Mouse (Mus musculus) gastrocnemius, adult 8-10 months (tissue): ENCODE data around the gene Hoxb6. TPM values are rescaled to one million over a fixed set of nuclear protein-coding genes. Genes with fewer than 3 reads are reported as not detected.

Source experiments
- DNase-seq, 2 experiments: peaks; one replicate each; pipeline ENCODE4 v3.0.0; 2022; ENCODE audit warnings: low spot score in 2 of 2
- total RNA-seq, 4 experiments: library from RNA; stranded (reverse); gene quantifications; 2 replicates each; pipeline ENCODE4 v1.2.4; 2022

Hoxb6 gene
- under 1 TPM in 3 of 4 experiments, not detected in 1; 0.29 to 0.77 (median 0.31) TPM for total RNA-seq

- no peak for DNase-seq
These were observed at the start of gene Hoxb6 for GRCm38 (mm10) chr11:96291681-96292564. Gene Hoxb6, plus strand, starts transcription at chr11:96292476.

GRCm38 (mm10) chr11:96250901-96251300 lies 41.4 kb upstream of the Hoxb6 start:
- no peak for DNase-seq

GRCm38 (mm10) chr11:96251480-96252031 lies 40.7 kb upstream of the Hoxb6 start:
- DNase-seq, result no peak

GRCm38 (mm10) chr11:96252541-96253120 lies 39.6 kb upstream of the Hoxb6 start:
- no peak for DNase-seq

- no peak for DNase-seq
These were observed 38.1 kb upstream of the Hoxb6 start for GRCm38 (mm10) chr11:96254221-96254620.

GRCm38 (mm10) chr11:96255111-96255995 lies 36.9 kb upstream of the Hoxb6 start:
- DNase-seq, result no peak

- no peak for DNase-seq
These were observed 36.3 kb upstream of the Hoxb6 start for GRCm38 (mm10) chr11:96255996-96256445.

- DNase-seq, result no peak
These were observed 35.1 kb upstream of the Hoxb6 start for GRCm38 (mm10) chr11:96257141-96257540.

- DNase-seq, result no peak
These were observed 33.2 kb upstream of the Hoxb6 start for GRCm38 (mm10) chr11:96259038-96259437.

- no peak for DNase-seq
These were observed 32.8 kb upstream of the Hoxb6 start for GRCm38 (mm10) chr11:96259511-96259910.

- no peak for DNase-seq
These were observed 31.8 kb upstream of the Hoxb6 start for GRCm38 (mm10) chr11:96260310-96260970.

GRCm38 (mm10) chr11:96261323-96261890 lies 30.9 kb upstream of the Hoxb6 start:
- no peak for DNase-seq

GRCm38 (mm10) chr11:96262262-96262830 lies 29.9 kb upstream of the Hoxb6 start:
- DNase-seq, result no peak

GRCm38 (mm10) chr11:96263636-96264389 lies 28.5 kb upstream of the Hoxb6 start:
- DNase-seq, result no peak

- no peak for DNase-seq
These were observed 27.8 kb upstream of the Hoxb6 start for GRCm38 (mm10) chr11:96264390-96265020.

- no peak for DNase-seq
These were observed 26.3 kb upstream of the Hoxb6 start for GRCm38 (mm10) chr11:96265954-96266353.

- DNase-seq, result no peak
These were observed 25.0 kb upstream of the Hoxb6 start for GRCm38 (mm10) chr11:96267021-96267920.
